Mouse (Mus musculus): ENCODE results near the gene Akr1c14. TPM values are rescaled to one million over a fixed set of nuclear protein-coding genes. Genes with fewer than 3 reads are reported as not detected.

The Akr1c14 gene
- 6.4 and 20.7 TPM in 2 replicates for polyA plus RNA-seq (2012; rRNA removed; ENCODE audit: low replicate concordance)

GRCm38 (mm10) chr13:4048719-4049118 is at the start of gene Akr1c14:
Gene Akr1c14 (plus strand): TSS chr13:4049011.

Other genes with a start within 250 kb of the Akr1c14 start
- 0.10 and 0.22 TPM in 2 replicates for gene Calml3, start 244.7 kb upstream of the Akr1c14 start, polyA plus RNA-seq (2012; rRNA removed; ENCODE audit: low replicate concordance)
- not detected in 2 replicates for gene Calm4, start 211.3 kb upstream of the Akr1c14 start, polyA plus RNA-seq (2012; rRNA removed; ENCODE audit: low replicate concordance)
- not detected in 2 replicates for gene Calm5, start 194.8 kb upstream of the Akr1c14 start, polyA plus RNA-seq (2012; rRNA removed; ENCODE audit: low replicate concordance)
- 39.4 and 52.6 TPM in 2 replicates for gene Net1, start 130.8 kb upstream of the Akr1c14 start, polyA plus RNA-seq (2012; rRNA removed; ENCODE audit: low replicate concordance)
- 0.09 TPM in 1 of 2 replicates, not detected in the other for gene Tubal3, start 130.7 kb upstream of the Akr1c14 start, polyA plus RNA-seq (2012; rRNA removed; ENCODE audit: low replicate concordance)
- not detected in 2 replicates for gene Ucn3, start 103.7 kb upstream of the Akr1c14 start, polyA plus RNA-seq (2012; rRNA removed; ENCODE audit: low replicate concordance)
- gene Akr1c18, start 101.6 kb downstream of the Akr1c14 start, polyA plus RNA-seq (2012; rRNA removed; ENCODE audit: low replicate concordance), result 0.33 and 0.50 TPM in 2 replicates
- 6.6 and 10.5 TPM in 2 replicates for gene Akr1c13, start 142.1 kb downstream of the Akr1c14 start, polyA plus RNA-seq (2012; rRNA removed; ENCODE audit: low replicate concordance)
- gene Akr1c19, start 179.7 kb downstream of the Akr1c14 start, polyA plus RNA-seq (2012; rRNA removed; ENCODE audit: low replicate concordance), result 0.24 and 4.0 TPM in 2 replicates
- 0.63 and 0.72 TPM in 2 replicates for gene Akr1c12, start 230.4 kb downstream of the Akr1c14 start, polyA plus RNA-seq (2012; rRNA removed; ENCODE audit: low replicate concordance)

Measured in subcutaneous adipose tissue, adult 2 months (tissue).